Mouse (Mus musculus) urinary bladder, postnatal 4 days (tissue): ENCODE results near the gene Gm21903.
"Not testable (repeated sequence)": the region's sequence is repeated elsewhere in the genome, so short reads cannot be mapped to it uniquely, and the experiment has no call there.

Experiments
- DNase-seq, 2 experiments: peaks; one replicate each; pipeline ENCODE4 v3.0.0; 2021 to 2022; ENCODE audit warnings: low spot score in 2 of 2

The Gm21903 gene

DNA sequence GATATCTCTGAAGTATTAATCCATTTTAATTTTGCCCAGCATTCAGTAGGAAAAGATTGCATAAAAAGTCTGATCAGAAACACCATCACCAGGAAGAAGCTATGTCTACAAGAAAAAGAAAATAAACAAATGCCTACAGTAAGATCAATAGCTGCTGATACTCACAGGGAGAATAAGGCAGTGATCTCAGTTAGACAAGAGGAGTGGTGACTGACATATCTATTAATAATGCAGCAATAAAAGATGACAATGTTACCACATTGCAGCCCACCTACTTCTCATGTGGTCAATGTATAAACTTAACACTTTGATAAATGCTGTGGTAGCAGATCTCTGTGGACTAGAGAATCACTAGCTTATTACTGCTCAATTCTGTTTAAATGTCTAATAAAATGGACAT is at the start of gene Gm21903:
Gene Gm21903 (minus strand): TSS at position 101 of the 400 bp plus-strand sequence.
- no peak for DNase-seq

- no peak for DNase-seq
Observed at GRCm38 (mm10) chr17:39076937-39077336, 33.8 kb upstream of the Gm21903 start, which contains the start of gene Esp23. Esp23 (minus strand) TSS chr17:39077037.

DNA sequence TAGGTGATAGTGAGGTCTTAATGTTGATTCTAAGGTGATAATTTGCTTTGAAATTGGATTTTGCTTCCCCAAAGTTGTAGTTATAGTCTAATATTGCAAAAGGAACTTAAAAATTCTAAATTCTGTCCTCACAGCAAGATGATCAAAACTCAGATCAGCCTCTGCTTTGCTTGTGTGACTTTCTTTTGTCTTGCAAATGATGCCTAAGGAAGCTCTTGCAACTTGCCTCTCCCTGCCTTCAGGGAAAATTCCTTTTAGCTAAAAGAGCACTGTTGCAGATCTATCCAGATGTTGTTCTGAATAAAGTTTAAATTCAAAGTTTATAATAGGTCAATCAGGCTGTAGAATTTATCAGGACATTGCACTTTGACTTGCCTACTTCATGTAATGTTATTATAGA is 20.5 kb upstream of the Gm21903 start:
- no peak for DNase-seq

- DNase-seq: not testable (repeated sequence)
Observed at GRCm38 (mm10) chr17:39036395-39036794, 6.7 kb downstream of the Gm21903 start, which contains the start of gene Esp24. Esp24 (plus strand) TSS chr17:39036695.

GRCm38 (mm10) chr17:39017184-39017583 is 26.0 kb downstream of the Gm21903 start:
- no peak for DNase-seq

- no peak for DNase-seq
Observed at GRCm38 (mm10) chr17:39010675-39011638, 32.2 kb downstream of the Gm21903 start.

GRCm38 (mm10) chr17:39009846-39010245 is 33.3 kb downstream of the Gm21903 start:
- no peak for DNase-seq
